In the genomic region with DNA sequence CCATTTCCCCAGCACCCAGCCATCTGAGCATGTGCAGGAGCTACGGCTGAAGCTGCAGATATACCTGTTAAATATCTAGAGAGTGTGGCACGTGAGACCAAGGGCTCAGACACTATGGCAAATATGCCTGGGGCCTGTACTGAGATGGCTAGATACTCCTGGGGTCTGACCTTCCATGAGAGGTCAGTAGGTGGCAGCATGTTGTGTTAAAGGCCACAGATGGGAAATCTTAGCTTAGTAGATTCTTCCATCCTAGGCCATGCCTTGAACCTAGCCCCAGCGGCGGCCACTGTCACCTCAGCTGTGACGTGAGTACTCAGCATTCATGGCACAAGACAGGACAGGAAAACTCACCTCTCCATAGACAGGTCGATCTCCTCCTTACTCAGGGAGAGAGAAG, we compare ENCODE assay signal across 19 mouse cellular contexts. TPM values are rescaled to one million over a fixed set of nuclear protein-coding genes. Genes with fewer than 3 reads are reported as not detected.
DNase-seq lines count a peak whose midpoint lies in the region; ATAC-seq and TF ChIP-seq lines count a peak whose summit lies in the region.
"Had no signal": no experiment of that assay in that cellular context is flagged by ENCODE, and none has a peak within 500 bp of the region (broad histone marks: within the 10 kb centered on the region; RNA-seq: fewer than 3 reads in every experiment).

No protein-coding gene starts in this region.

- peaks cover 34% of the 10 kb centered on the region; the same call in 1 of the 2 replicates for H3K36me3 ChIP-seq in hindbrain, postnatal 0 days (ENCODE audit: insufficient read depth, low read length)
- 0 out of 2 replicates have a peak, but pooled peaks cover 7% of the 10 kb centered on the region for H3K36me3 ChIP-seq in hindbrain, embryonic 11.5 days (ENCODE audit: control insufficient read depth, insufficient read depth, low read length)
- H3K36me3 ChIP-seq in lung, postnatal 0 days (ENCODE audit: insufficient read depth, low read length) = peaks cover 21% of the 10 kb centered on the region

- no peaks in the 10 kb centered on the region for H3K27me3 ChIP-seq in hindbrain, postnatal 0 days (ENCODE audit: insufficient read depth, low read length)
- H3K27me3 ChIP-seq in hindbrain, embryonic 11.5 days (ENCODE audit: control insufficient read depth, insufficient read depth, low read length) = no peaks in the 10 kb centered on the region
- no peaks in the 10 kb centered on the region for H3K27me3 ChIP-seq in lung, postnatal 0 days (replicated peaks; ENCODE audit: insufficient read depth, low read length)
- H3K27me3 ChIP-seq: forebrain, embryonic 12.5 days; hindbrain, embryonic 15.5 days had no signal

- no peaks in the 10 kb centered on the region for H3K4me1 ChIP-seq in hindbrain, postnatal 0 days (ENCODE audit: insufficient read depth, low read length)
- no peaks in the 10 kb centered on the region for H3K4me1 ChIP-seq in hindbrain, embryonic 11.5 days (replicated peaks; ENCODE audit: control insufficient read depth, insufficient read depth, low read length)
- no peaks in the 10 kb centered on the region for H3K4me1 ChIP-seq in lung, postnatal 0 days (ENCODE audit: insufficient read depth, low read depth, low read length)
- H3K4me1 ChIP-seq in lung, adult 2 months (ENCODE audit: control insufficient read depth, insufficient read depth, low read length) = no peaks in the 10 kb centered on the region
- no peaks in the 10 kb centered on the region for H3K4me1 ChIP-seq in bone marrow, adult 2 months (ENCODE audit: control insufficient read depth, insufficient read depth, low read length)
- H3K4me1 ChIP-seq: forebrain, embryonic 12.5 days; hindbrain, embryonic 15.5 days; midbrain, embryonic 10.5 days had no signal

- no peak overlapping the region for H3K4me3 ChIP-seq in hindbrain, postnatal 0 days (ENCODE audit: low read length)
- H3K4me3 ChIP-seq in hindbrain, embryonic 11.5 days (ENCODE audit: low read depth, low read length) = no peak overlapping the region
- H3K4me3 ChIP-seq in lung, postnatal 0 days (ENCODE audit: low read depth, low read length) = no peak overlapping the region
- no peak overlapping the region for H3K4me3 ChIP-seq in lung, adult 2 months (replicated peaks; ENCODE audit: extremely low read depth, low read depth, low read length)
- no peak overlapping the region for H3K4me3 ChIP-seq in bone marrow, adult 2 months (replicated peaks; ENCODE audit: control insufficient read depth, low read depth, low read length)
- H3K4me3 ChIP-seq: forebrain, embryonic 12.5 days; hindbrain, embryonic 15.5 days; midbrain, embryonic 10.5 days; myocyte had no signal

- ATAC-seq in hindbrain, postnatal 0 days = 0 out of 2 replicates have a peak, but pooled peaks have one; percentile 15
- ATAC-seq in hindbrain, embryonic 11.5 days (ENCODE audit: low FRiP score) = no peak
- no peak for ATAC-seq in lung, postnatal 0 days

- no peak for TF ChIP-seq CTCF in hindbrain, postnatal 0 days (IDR thresholded peaks at IDR 0.05; ENCODE audit: low read depth)
- TF ChIP-seq CTCF in lung, postnatal 0 days (IDR thresholded peaks at IDR 0.05) = 0 out of 2 replicates have a peak, but pooled peaks have one; percentile 12
- TF ChIP-seq CTCF in lung, adult 2 months (IDR thresholded peaks at IDR 0.05; ENCODE audit: insufficient read depth, low read length) = no peak
- TF ChIP-seq CTCF in bone marrow, adult 2 months (IDR thresholded peaks at IDR 0.05; ENCODE audit: control insufficient read depth, insufficient read depth, low read length) = peak; percentile 4; the same call in 1 of the 2 replicates

- H3K9me3 ChIP-seq in hindbrain, postnatal 0 days (ENCODE audit: low read length) = no peaks in the 10 kb centered on the region
- H3K9me3 ChIP-seq in hindbrain, embryonic 11.5 days (ENCODE audit: control insufficient read depth, low read length) = no peaks in the 10 kb centered on the region
- no peaks in the 10 kb centered on the region for H3K9me3 ChIP-seq in lung, postnatal 0 days (ENCODE audit: low read length)
- H3K9me3 ChIP-seq: forebrain, embryonic 12.5 days; hindbrain, embryonic 15.5 days; midbrain, embryonic 10.5 days had no signal

- no peak overlapping the region for H3K9ac ChIP-seq in hindbrain, postnatal 0 days (replicated peaks; ENCODE audit: low read length)
- no peak overlapping the region for H3K9ac ChIP-seq in hindbrain, embryonic 11.5 days (ENCODE audit: low read depth, low read length)
- H3K9ac ChIP-seq in lung, postnatal 0 days (replicated peaks; ENCODE audit: low read depth) = no peak overlapping the region
- H3K9ac ChIP-seq: forebrain, embryonic 12.5 days; hindbrain, embryonic 15.5 days had no signal

- no peak overlapping the region for H3K27ac ChIP-seq in hindbrain, postnatal 0 days
- H3K27ac ChIP-seq in hindbrain, embryonic 11.5 days (ENCODE audit: low read depth, low read length) = no peak overlapping the region
- no peak overlapping the region for H3K27ac ChIP-seq in lung, postnatal 0 days (ENCODE audit: low read length)
- no peak overlapping the region for H3K27ac ChIP-seq in bone marrow, adult 2 months (ENCODE audit: control insufficient read depth, insufficient read depth, low read depth, low read length, poor library complexity)
- H3K27ac ChIP-seq: forebrain, embryonic 12.5 days; hindbrain, embryonic 15.5 days; midbrain, embryonic 10.5 days had no signal

- 90% methylated on average over 6 of the region's 6 CpGs for WGBS in hindbrain, postnatal 0 days
- 75% methylated on average over 6 of the region's 6 CpGs for WGBS in hindbrain, embryonic 11.5 days
- 85% methylated on average over 6 of the region's 6 CpGs for WGBS in lung, postnatal 0 days
- 85% methylated on average over 6 of the region's 6 CpGs for WGBS in lung, adult 2 months
- 74% methylated on average over 6 of the region's 6 CpGs for WGBS in bone marrow, adult 2 months

- no peak for TF ChIP-seq POLR2A in lung, adult 2 months (IDR thresholded peaks at IDR 0.05; ENCODE audit: borderline replicate concordance, extremely low read depth, low read depth, low read length)
- no peak for TF ChIP-seq POLR2A in bone marrow, adult 2 months (IDR thresholded peaks at IDR 0.05; ENCODE audit: borderline replicate concordance, control insufficient read depth, low read depth, low read length)

- no peak for DNase-seq in hindbrain, postnatal 0 days (ENCODE audit: low spot score)
- DNase-seq in hindbrain, embryonic 11.5 days (ENCODE audit: low spot score) = no peak
- DNase-seq in lung, postnatal 0 days (ENCODE audit: low spot score) = no peak
- no peak for DNase-seq in lung, adult 2 months
- DNase-seq in Muller cell, postnatal 12 days (ENCODE audit: inconsistent ontology term) = no peak
- no peak for DNase-seq in left cerebral cortex, adult 11 months (ENCODE audit: low spot score)
- DNase-seq: adrenal gland, postnatal 36 days; cerebellum, postnatal 10 days; gastrocnemius, postnatal 25 days; kidney, adult 18-20 months; kidney, postnatal 25 days; lung, postnatal 10 days; retina, postnatal 1 day; thymus, adult 2 months had no signal

- TF ChIP-seq EP300 in lung, postnatal 0 days (IDR thresholded peaks at IDR 0.05) = no peak

- no peak overlapping the region for H3K4me2 ChIP-seq in hindbrain, postnatal 0 days (ENCODE audit: low read depth, low read length)
- H3K4me2 ChIP-seq in hindbrain, embryonic 11.5 days (replicated peaks; ENCODE audit: low read depth, low read length) = no peak overlapping the region
- H3K4me2 ChIP-seq in lung, postnatal 0 days (replicated peaks; ENCODE audit: low read depth, low read length) = no peak overlapping the region
- H3K4me2 ChIP-seq: forebrain, embryonic 12.5 days; hindbrain, embryonic 15.5 days had no signal

RNA-seq across cellular contexts. Expression of a gene that starts 54.4 kb away (rescaled TPM):
- 13.7 and 24.6 TPM in 2 replicates for total RNA-seq in hindbrain, postnatal 0 days (2014; rRNA removed)
- 14.2 and 14.3 TPM in 2 replicates for polyA plus RNA-seq in hindbrain, postnatal 0 days (2015; fragmentation: Nextera tagmentation; extraction: Ambion mirVana)
- 12.9 and 19.5 TPM in 2 replicates for polyA plus RNA-seq in hindbrain, embryonic 11.5 days (2014; fragmentation: Nextera tagmentation; extraction: Ambion mirVana)
- polyA plus RNA-seq in lung, postnatal 0 days (2015; fragmentation: Nextera tagmentation; extraction: Ambion mirVana) = 16.5 and 19.4 TPM in 2 replicates
- 23.1 and 23.4 TPM in 2 replicates for polyA plus RNA-seq in lung, adult 2 months (2012; rRNA removed)
- polyA plus RNA-seq in bone marrow, adult 2 months (2011; ENCODE audit: insufficient read depth, insufficient read length, low replicate concordance, missing spikeins) = 21.4 and 33.7 TPM in 2 replicates

Comparison
In these comparisons a context has a peak if more than half of its experiments do, and no peak if none do; other contexts are left out.
1. CTCF ChIP-seq: peak in lung, postnatal 0 days (single experiment) and bone marrow, adult 2 months (single experiment); none in hindbrain, postnatal 0 days (single experiment) and lung, adult 2 months (single experiment).